Mouse (Mus musculus) G1E-ER4 (cell line): ENCODE data around the gene Sh3bp1. TPM values are rescaled to one million over a fixed set of nuclear protein-coding genes. Genes with fewer than 3 reads are reported as not detected.

ENCODE experiments used
- GATA1 ChIP-seq: IDR thresholded peaks from one replicate; pipeline ENCODE4 v1.8.0; 2012; ENCODE audit warnings: low read length, inconsistent platforms
- polyA plus RNA-seq: library from polyadenylated mRNA; stranded (reverse); fragments of >175 nt; gene quantifications from 2 replicates; pipeline ENCODE4 v1.2.3, GENCODE M21; 2012

The Sh3bp1 gene
- polyA plus RNA-seq, 1 experiment: 1,179 TPM

GRCm38 (mm10) chr15:78926021-78926919 is 26.7 kb downstream of the Sh3bp1 start, which contains the start of gene Lgals1:
Lgals1 (plus strand) TSS chr15:78926725.
- no peak for TF ChIP-seq GATA1

- no peak for TF ChIP-seq GATA1
Observed at GRCm38 (mm10) chr15:78927021-78927787, 27.6 kb downstream of the Sh3bp1 start.

- TF ChIP-seq GATA1: no peak
Observed at GRCm38 (mm10) chr15:78927788-78928457, 28.4 kb downstream of the Sh3bp1 start.

- TF ChIP-seq GATA1: no peak
Observed at GRCm38 (mm10) chr15:78928539-78928938, 29.0 kb downstream of the Sh3bp1 start.

- TF ChIP-seq GATA1: no peak
Observed at GRCm38 (mm10) chr15:78930192-78930706, 30.7 kb downstream of the Sh3bp1 start.

GRCm38 (mm10) chr15:78930801-78931426 is 31.3 kb downstream of the Sh3bp1 start:
- TF ChIP-seq GATA1: no peak

- TF ChIP-seq GATA1: no peak
Observed at GRCm38 (mm10) chr15:78931577-78931976, 32.0 kb downstream of the Sh3bp1 start.

GRCm38 (mm10) chr15:78934784-78935320 is 35.3 kb downstream of the Sh3bp1 start, which contains the start of gene Nol12:
Nol12 (plus strand) TSS chr15:78934933.
- TF ChIP-seq GATA1: no peak

- no peak for TF ChIP-seq GATA1
Observed at GRCm38 (mm10) chr15:78936403-78936802, 36.8 kb downstream of the Sh3bp1 start.

GRCm38 (mm10) chr15:78937311-78937710 is 37.7 kb downstream of the Sh3bp1 start:
- TF ChIP-seq GATA1: no peak

- TF ChIP-seq GATA1: no peak
Observed at GRCm38 (mm10) chr15:78937963-78938362, 38.4 kb downstream of the Sh3bp1 start.

- TF ChIP-seq GATA1: no peak
Observed at GRCm38 (mm10) chr15:78940325-78940724, 40.8 kb downstream of the Sh3bp1 start.

- no peak for TF ChIP-seq GATA1
Observed at GRCm38 (mm10) chr15:78942663-78943062, 43.1 kb downstream of the Sh3bp1 start.

GRCm38 (mm10) chr15:78946232-78946631 is 46.7 kb downstream of the Sh3bp1 start:
- no peak for TF ChIP-seq GATA1

- TF ChIP-seq GATA1: no peak
Observed at GRCm38 (mm10) chr15:78947657-78948056, 48.1 kb downstream of the Sh3bp1 start, which contains the start of gene Triobp. Triobp (plus strand) TSS chr15:78947724.
